Mouse (Mus musculus): ENCODE measurements around the gene Gm7137. TPM values are rescaled to one million over a fixed set of nuclear protein-coding genes. Genes with fewer than 3 reads are reported as not detected.
"Not testable (repeated sequence)": the region's sequence is repeated elsewhere in the genome, so short reads cannot be mapped to it uniquely, and the experiment has no call there.

Gm7137 gene
- total RNA-seq, 2 experiments from 2014 or later, result not detected

DNA sequence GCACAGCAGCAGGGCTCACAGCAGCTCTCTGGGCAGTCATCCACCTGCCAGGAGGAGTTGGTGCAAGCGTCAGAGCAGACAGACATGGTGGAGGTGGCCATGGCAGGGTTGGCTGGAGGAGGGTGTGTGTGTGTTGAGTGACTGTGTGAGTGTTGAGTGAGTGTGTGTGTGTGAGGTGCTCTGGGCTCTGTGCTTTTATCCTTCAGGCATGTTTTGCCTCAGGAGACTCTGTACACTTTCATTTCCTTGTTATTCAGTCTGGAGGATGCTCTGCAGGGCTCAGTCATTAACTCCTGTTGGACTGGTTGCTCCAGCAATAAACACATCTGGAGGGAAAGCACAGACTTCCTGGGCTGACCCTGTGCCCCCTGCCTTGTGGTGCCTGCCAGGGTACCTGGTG lies 36.7 kb downstream of the Gm7137 start, which contains the start of gene Gm9736:
TSS of gene Gm9736 (minus strand) at position 101 of the 400 bp plus-strand sequence.
- DNase-seq, result not testable (repeated sequence)

GRCm38 (mm10) chr10:77750686-77751085 lies 37.3 kb downstream of the Gm7137 start:
- not testable (repeated sequence) for DNase-seq

- DNase-seq, result not testable (repeated sequence)
These were observed 45.9 kb downstream of the Gm7137 start, which contains the start of gene Gm18596 for GRCm38 (mm10) chr10:77741924-77742688. Gene Gm18596 (minus strand): TSS chr10:77742638.

DNA sequence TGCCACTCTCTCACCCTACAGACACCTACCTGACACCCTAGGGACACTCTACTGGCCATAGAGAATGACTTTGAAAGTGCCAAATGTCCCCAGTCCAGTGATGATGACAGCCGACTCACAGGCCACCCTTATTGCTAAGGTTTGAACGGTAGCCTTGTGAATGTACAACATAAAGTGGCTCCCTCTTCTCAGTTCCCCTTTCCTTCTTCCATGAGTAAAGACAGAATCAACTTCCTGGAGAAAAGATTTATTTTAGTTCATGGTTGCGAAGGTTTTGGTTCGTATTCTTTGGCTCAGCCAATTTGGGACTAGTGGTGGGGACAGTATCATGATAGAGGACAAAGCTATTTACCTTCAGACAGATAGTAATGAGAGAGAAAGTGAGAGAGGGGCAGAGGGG lies 49.1 kb downstream of the Gm7137 start:
- DNase-seq, result no peak

Other genes starting within 250 kb of the Gm7137 start
- gene Pttg1ip, start 206.5 kb downstream of the Gm7137 start, total RNA-seq (2021), result 10 to 100 TPM; 26.1 to 29.1 TPM
- gene Sumo3, start 182.1 kb downstream of the Gm7137 start, total RNA-seq (2021), result 10 to 100 TPM; 32.8 to 36.7 TPM
- 1 to 10 TPM; 6.5 to 7.4 TPM for gene Gm49325, start 182.0 kb downstream of the Gm7137 start, total RNA-seq (2021)
- 10 to 100 TPM; 81.7 to 84.9 TPM for gene Ube2g2, start 165.9 kb downstream of the Gm7137 start, total RNA-seq (2021)
- gene Tspear, start 101.6 kb downstream of the Gm7137 start, total RNA-seq (2021), result not detected
- not detected for gene Gm19402, start 97.4 kb downstream of the Gm7137 start, total RNA-seq (2021)
- gene Gm9508, start 91.0 kb downstream of the Gm7137 start, total RNA-seq (2021), result not detected
- gene Gm10272, start 81.6 kb downstream of the Gm7137 start, total RNA-seq (2021), result not detected
- gene Gm10024, start 76.7 kb downstream of the Gm7137 start, total RNA-seq (2021), result not detected
- gene Gm10142, start 72.4 kb downstream of the Gm7137 start, total RNA-seq (2021), result not detected
- not detected for gene Krtap12-1, start 67.6 kb downstream of the Gm7137 start, total RNA-seq (2021)
- not detected for gene Gm10100, start 61.7 kb downstream of the Gm7137 start, total RNA-seq (2021)
- gene Gm18596, start 45.6 kb downstream of the Gm7137 start, total RNA-seq (2021), result not detected
- gene Gm9736, start 36.8 kb downstream of the Gm7137 start, total RNA-seq (2021), result not detected
- gene Gm3233, start 28.5 kb downstream of the Gm7137 start, total RNA-seq (2021), result not detected
- gene Gm3238, start 16.9 kb downstream of the Gm7137 start, total RNA-seq (2021), result not detected
- not detected for gene Gm7138, start 11.3 kb downstream of the Gm7137 start, total RNA-seq (2021)
- not detected for gene Gm3250, start 5.7 kb downstream of the Gm7137 start, total RNA-seq (2021)
- gene Gm9639, start 6.9 kb upstream of the Gm7137 start, total RNA-seq (2021), result not detected
- not detected for gene Gm19668, start 10.9 kb upstream of the Gm7137 start, total RNA-seq (2021)
- not detected for gene Gm9507, start 23.6 kb upstream of the Gm7137 start, total RNA-seq (2021)
- not detected for gene Gm2696, start 26.5 kb upstream of the Gm7137 start, total RNA-seq (2021)
- gene Krtap10-4, start 38.9 kb upstream of the Gm7137 start, total RNA-seq (2021), result not detected
- not detected for gene Krtap10-10, start 47.7 kb upstream of the Gm7137 start, total RNA-seq (2021)
- gene Gm36176, start 58.6 kb upstream of the Gm7137 start, total RNA-seq (2021), result not detected
- gene Gm10318, start 64.7 kb upstream of the Gm7137 start, total RNA-seq (2021), result not detected
- not detected for gene Gm3285, start 73.8 kb upstream of the Gm7137 start, total RNA-seq (2021)
- gene Lrrc3, start 114.3 kb upstream of the Gm7137 start, total RNA-seq (2021), result under 1 TPM; 0.18 to 0.32 TPM
- gene Trpm2, start 182.4 kb upstream of the Gm7137 start, total RNA-seq (2021), result under 1 TPM; 0.26 to 0.83 TPM
- gene 1810043G02Rik, start 190.3 kb upstream of the Gm7137 start, total RNA-seq (2021), result 1 to 10 TPM; 4.0 to 4.7 TPM
- gene Pfkl, start 221.9 kb upstream of the Gm7137 start, total RNA-seq (2021), result 1 to 10 TPM; 5.2 to 7.7 TPM

Data from gastrocnemius, postnatal 25 days (tissue).